Comparison of ENCODE assay signal across 11 mouse cellular contexts in the genomic region with DNA sequence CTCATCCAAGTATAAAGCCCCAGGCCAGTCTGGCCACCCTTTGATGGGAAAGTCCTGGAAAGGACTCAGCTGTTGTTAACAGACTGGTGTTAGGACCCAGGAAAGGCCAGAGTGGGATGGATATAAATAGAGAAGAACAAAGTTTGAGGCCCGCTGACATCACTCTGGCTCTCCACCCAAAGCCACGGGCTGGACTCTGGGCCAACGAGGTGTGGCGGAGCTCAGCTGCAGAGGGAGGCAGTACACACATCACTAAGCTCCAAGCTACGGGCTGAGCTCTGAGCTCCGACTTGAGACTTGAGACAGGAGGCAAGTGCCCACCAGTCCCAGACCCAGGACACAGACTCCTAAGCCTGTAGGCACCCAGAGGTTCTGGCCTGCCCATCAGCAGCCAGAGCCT. TPM values are rescaled to one million over a fixed set of nuclear protein-coding genes. Genes with fewer than 3 reads are reported as not detected.
DNase-seq lines count a peak whose midpoint lies in the region; ATAC-seq and TF ChIP-seq lines count a peak whose summit lies in the region.
"Had no signal": no experiment of that assay in that cellular context is flagged by ENCODE, and none has a peak within 500 bp of the region (broad histone marks: within the 10 kb centered on the region; RNA-seq: fewer than 3 reads in every experiment).

A gene (plus strand): TSS at position 240 of the 400 bp plus-strand sequence.

- no peak within 1 kb of the TSS for H3K4me3 ChIP-seq in intestine, postnatal 0 days (ENCODE audit: low read depth, low read length)
- H3K4me3 ChIP-seq in intestine, embryonic 16.5 days (ENCODE audit: low read length): no peak within 1 kb of the TSS
- H3K4me3 ChIP-seq in stomach, postnatal 0 days (ENCODE audit: low read depth, low read length): peak within 1 kb of the TSS; percentile 20; the same call in 1 of the 2 replicates
- H3K4me3 ChIP-seq: left cerebral cortex, adult 2 months had no signal

- TF ChIP-seq CTCF in intestine, postnatal 0 days (IDR thresholded peaks at IDR 0.05; ENCODE audit: low read depth): 0 out of 2 replicates have a peak, but pooled peaks have one; percentile 15
- peak; percentile 32; the same call in 1 of the 2 replicates for TF ChIP-seq CTCF in stomach, postnatal 0 days (IDR thresholded peaks at IDR 0.05; ENCODE audit: low read depth)

- peak; percentile 65 to 74 for DNase-seq in gastrocnemius, postnatal 36 days
- DNase-seq in kidney, postnatal 36 days: peak; percentile 4 to 9
- peak; percentile 46 for DNase-seq in stomach, postnatal 0 days (ENCODE audit: low spot score)
- DNase-seq in B cell, adult 2 months: no peak
- DNase-seq in retina, embryonic 14.5 days (ENCODE audit: low spot score): no peak
- DNase-seq: cerebellum, postnatal 25 days had no signal

- H3K27ac ChIP-seq in intestine, postnatal 0 days (ENCODE audit: low read depth, low read length): no peak within 1 kb of the TSS
- no peak within 1 kb of the TSS for H3K27ac ChIP-seq in intestine, embryonic 16.5 days (ENCODE audit: low read length)
- H3K27ac ChIP-seq in stomach, postnatal 0 days (replicated peaks): peak within 1 kb of the TSS; percentile 65
- H3K27ac ChIP-seq: left cerebral cortex, adult 2 months had no signal

- TF ChIP-seq EP300 in stomach, postnatal 0 days (optimal IDR thresholded peaks at IDR 0.05): no peak

- intact Hi-C loops in gastrocnemius, postnatal 36 days (cut with DNase I): no loop called here

- no peaks in the 10 kb centered on the region for H3K4me1 ChIP-seq in intestine, postnatal 0 days (replicated peaks; ENCODE audit: control insufficient read depth, insufficient read depth, low read length)
- peaks cover 2% of the 10 kb centered on the region; the same call in 1 of the 2 replicates for H3K4me1 ChIP-seq in intestine, embryonic 16.5 days (ENCODE audit: control insufficient read depth, insufficient read depth, low read length)
- H3K4me1 ChIP-seq in stomach, postnatal 0 days (replicated peaks; ENCODE audit: control insufficient read depth, insufficient read depth): no peaks in the 10 kb centered on the region

- H3K36me3 ChIP-seq in intestine, postnatal 0 days (ENCODE audit: control insufficient read depth, insufficient read depth): no peaks in the 10 kb centered on the region
- H3K36me3 ChIP-seq in intestine, embryonic 16.5 days (ENCODE audit: control insufficient read depth, insufficient read depth, low read length): no peaks in the 10 kb centered on the region
- no peaks in the 10 kb centered on the region for H3K36me3 ChIP-seq in stomach, postnatal 0 days (ENCODE audit: control insufficient read depth, insufficient read depth, low read length)

- H3K9me3 ChIP-seq in intestine, postnatal 0 days (ENCODE audit: control insufficient read depth): no peaks in the 10 kb centered on the region
- no peaks in the 10 kb centered on the region for H3K9me3 ChIP-seq in intestine, embryonic 16.5 days (ENCODE audit: control insufficient read depth, low read length)
- no peaks in the 10 kb centered on the region for H3K9me3 ChIP-seq in stomach, postnatal 0 days (ENCODE audit: control insufficient read depth, low read length)

- no peak for ATAC-seq in intestine, postnatal 0 days
- no peak for ATAC-seq in intestine, embryonic 16.5 days
- peak; percentile 63 for ATAC-seq in stomach, postnatal 0 days (ENCODE audit: low FRiP score, low TSS enrichment)
- ATAC-seq in megakaryocyte progenitor cell, adult 5-6 weeks (replicated peaks; ENCODE audit: poor library complexity): no peak
- ATAC-seq: activated CD4-positive, CD25-positive, alpha-beta regulatory T cell, adult 4 months had no signal

- no peak within 1 kb of the TSS for H3K9ac ChIP-seq in intestine, postnatal 0 days (ENCODE audit: low read depth, low read length)
- H3K9ac ChIP-seq in intestine, embryonic 16.5 days (ENCODE audit: low read depth, low read length): no peak within 1 kb of the TSS
- H3K9ac ChIP-seq in stomach, postnatal 0 days (ENCODE audit: low read length): peak within 1 kb of the TSS; percentile 38; the same call in 1 of the 2 replicates

- 21% methylated on average over 6 of the region's 6 CpGs for WGBS in intestine, postnatal 0 days
- 35% methylated on average over 6 of the region's 6 CpGs for WGBS in intestine, embryonic 16.5 days
- 30% methylated on average over 6 of the region's 6 CpGs for WGBS in stomach, postnatal 0 days

- no peaks in the 10 kb centered on the region for H3K27me3 ChIP-seq in intestine, postnatal 0 days (replicated peaks; ENCODE audit: control insufficient read depth, insufficient read depth, low read length)
- H3K27me3 ChIP-seq in intestine, embryonic 16.5 days (replicated peaks; ENCODE audit: control insufficient read depth, insufficient read depth, low read length): no peaks in the 10 kb centered on the region
- H3K27me3 ChIP-seq in stomach, postnatal 0 days (ENCODE audit: control insufficient read depth, insufficient read depth, low read length): no peaks in the 10 kb centered on the region

- no peak within 1 kb of the TSS for H3K4me2 ChIP-seq in intestine, postnatal 0 days (replicated peaks; ENCODE audit: low read depth)
- H3K4me2 ChIP-seq in intestine, embryonic 16.5 days (ENCODE audit: low read depth, low read length): no peak within 1 kb of the TSS
- H3K4me2 ChIP-seq in stomach, postnatal 0 days (replicated peaks; ENCODE audit: low read depth): peak within 1 kb of the TSS; percentile 46

RNA-seq across cellular contexts. Expression of the gene that starts here (rescaled TPM):
- polyA plus RNA-seq in intestine, postnatal 0 days (2015; fragmentation: Nextera tagmentation; extraction: Ambion mirVana): 1.6 and 1.9 TPM in 2 replicates
- 1.0 and 1.5 TPM in 2 replicates for polyA plus RNA-seq in intestine, embryonic 16.5 days (2015; fragmentation: Nextera tagmentation; extraction: Ambion mirVana)
- 1 to 10 TPM; 4.6 to 5.1 TPM for total RNA-seq in gastrocnemius, postnatal 36 days (2021)
- 3.1 and 3.7 TPM in 2 replicates for polyA plus RNA-seq in stomach, postnatal 0 days (2015; fragmentation: Nextera tagmentation; extraction: Ambion mirVana)
- total RNA-seq in megakaryocyte progenitor cell, adult 5-6 weeks (2015): 0.15 and 0.59 TPM in 2 replicates
- 0.50 and 0.51 TPM in 2 replicates for total RNA-seq in megakaryocyte progenitor cell, adult 5-6 weeks (2017)

Comparison
In these comparisons a context has a peak if more than half of its experiments do, and no peak if none do; other contexts are left out.
1. DNase-seq: peak in gastrocnemius, postnatal 36 days (2 of 2), kidney, postnatal 36 days (2 of 2) and stomach, postnatal 0 days (single experiment); none in B cell, adult 2 months (0 of 2) and retina, embryonic 14.5 days (single experiment).